ENCODE assay signal across 10 mouse cellular contexts in the genomic region with DNA sequence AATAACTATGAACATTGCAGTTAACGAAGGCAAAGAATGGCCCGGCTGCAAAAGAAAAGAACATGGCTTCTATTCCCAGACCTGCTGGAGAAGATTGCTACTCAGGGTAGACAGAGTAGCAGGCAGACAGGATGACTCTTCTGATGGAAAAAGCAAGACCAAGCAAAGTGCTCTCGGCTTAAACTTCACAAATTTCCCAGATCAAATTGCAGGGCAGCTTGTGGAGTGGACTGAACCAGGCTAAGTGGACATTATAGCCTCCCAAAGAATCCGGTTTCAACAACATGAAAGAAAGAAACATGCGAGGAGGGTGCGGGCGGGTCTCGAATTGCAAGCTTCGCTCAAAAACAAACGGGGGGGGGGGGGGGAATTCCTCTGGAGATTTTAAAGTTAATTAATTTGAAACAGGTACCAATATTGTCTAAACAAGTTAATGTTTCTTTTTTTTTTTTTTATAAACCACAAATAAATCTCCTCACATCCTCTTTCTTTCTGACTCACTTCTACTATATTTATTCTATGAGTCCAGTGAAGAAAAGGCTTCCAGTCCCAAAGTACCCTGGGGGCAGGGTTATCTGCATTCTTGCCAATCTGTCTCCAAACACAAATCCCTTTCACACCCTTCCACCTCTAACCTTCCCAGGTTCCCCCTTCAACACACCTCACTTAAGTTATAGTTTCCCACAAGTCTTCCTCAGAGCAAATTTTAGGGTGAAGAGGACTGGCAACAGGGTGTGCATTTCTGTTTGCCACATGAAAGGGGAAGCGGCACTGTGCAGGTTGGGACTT. TPM values are rescaled to one million over a fixed set of nuclear protein-coding genes. Genes with fewer than 3 reads are reported as not detected.
DNase-seq lines count a peak whose midpoint lies in the region; ATAC-seq lines count a peak whose summit lies in the region.
"Had no signal": no experiment of that assay in that cellular context is flagged by ENCODE, and none has a peak within 500 bp of the region (broad histone marks: within the 10 kb centered on the region; RNA-seq: fewer than 3 reads in every experiment).

No protein-coding gene starts in this region.

- peak overlapping the region; percentile 82 for H3K4me2 ChIP-seq in kidney, embryonic 14.5 days (replicated peaks; ENCODE audit: low read depth, low read length)
- peak overlapping the region; percentile 62 for H3K4me2 ChIP-seq in hindbrain, embryonic 13.5 days
- H3K4me2 ChIP-seq in midbrain, embryonic 16.5 days (ENCODE audit: low read length) = peak overlapping the region; percentile 54

- no peak for ATAC-seq in kidney, embryonic 14.5 days (ENCODE audit: low FRiP score, low TSS enrichment)
- ATAC-seq in hindbrain, embryonic 13.5 days (ENCODE audit: low FRiP score) = no peak
- ATAC-seq in midbrain, embryonic 16.5 days = no peak

- H3K27me3 ChIP-seq in kidney, embryonic 14.5 days (ENCODE audit: control insufficient read depth, insufficient read depth, low read length) = peaks cover 14% of the 10 kb centered on the region; the same call in 1 of the 2 replicates
- 0 out of 2 replicates have a peak, but pooled peaks cover 4% of the 10 kb centered on the region for H3K27me3 ChIP-seq in hindbrain, embryonic 13.5 days
- no peaks in the 10 kb centered on the region for H3K27me3 ChIP-seq in midbrain, embryonic 16.5 days (ENCODE audit: control insufficient read depth, insufficient read depth, low read depth, low read length)

- 0 out of 2 replicates have a peak overlapping the region, but pooled peaks have one; percentile 26 for H3K27ac ChIP-seq in kidney, embryonic 14.5 days (ENCODE audit: low read depth, low read length)
- no peak overlapping the region for H3K27ac ChIP-seq in hindbrain, embryonic 13.5 days
- no peak overlapping the region for H3K27ac ChIP-seq in midbrain, embryonic 16.5 days (ENCODE audit: low read length)

- H3K4me1 ChIP-seq in kidney, embryonic 14.5 days (ENCODE audit: control insufficient read depth, insufficient read depth, low read length) = peaks cover 27% of the 10 kb centered on the region; the same call in 1 of the 2 replicates
- H3K4me1 ChIP-seq in hindbrain, embryonic 13.5 days (replicated peaks) = peaks cover 54% of the 10 kb centered on the region
- H3K4me1 ChIP-seq in midbrain, embryonic 16.5 days (ENCODE audit: control insufficient read depth, insufficient read depth, low read length) = peaks cover 42% of the 10 kb centered on the region

- DNase-seq in kidney, postnatal 14 days = no peak
- peak; percentile 70 for DNase-seq in embryo, embryonic 10 days (ENCODE audit: low spot score)
- DNase-seq in adrenal gland, postnatal 4 days (ENCODE audit: low spot score in 2 of 2) = no peak
- DNase-seq in gastrocnemius, postnatal 25 days = no peak
- no peak for DNase-seq in left cerebral cortex, adult 18-20 months (ENCODE audit: low spot score in 2 of 2)
- DNase-seq: cerebellum, postnatal 36 days; kidney, adult 18-20 months had no signal

- peak overlapping the region; percentile 75; the same call in 1 of the 2 replicates for H3K4me3 ChIP-seq in kidney, embryonic 14.5 days (ENCODE audit: low read length)
- peak overlapping the region; percentile 70 for H3K4me3 ChIP-seq in hindbrain, embryonic 13.5 days
- peak overlapping the region; percentile 9; the same call in 1 of the 2 replicates for H3K4me3 ChIP-seq in midbrain, embryonic 16.5 days (ENCODE audit: low read depth, low read length)

- H3K9ac ChIP-seq in kidney, embryonic 14.5 days (ENCODE audit: low read depth, low read length) = 0 out of 2 replicates have a peak overlapping the region, but pooled peaks have one; percentile 37
- peak overlapping the region; percentile 58; the same call in 1 of the 2 replicates for H3K9ac ChIP-seq in hindbrain, embryonic 13.5 days
- H3K9ac ChIP-seq in midbrain, embryonic 16.5 days (ENCODE audit: low read depth, low read length) = peak overlapping the region; percentile 34; the same call in 1 of the 2 replicates

- H3K36me3 ChIP-seq in kidney, embryonic 14.5 days (ENCODE audit: control insufficient read depth, insufficient read depth, low read length) = no peaks in the 10 kb centered on the region; the same call in 1 of the 2 replicates
- H3K36me3 ChIP-seq in hindbrain, embryonic 13.5 days = peaks cover 7% of the 10 kb centered on the region; the same call in 1 of the 2 replicates
- no peaks in the 10 kb centered on the region for H3K36me3 ChIP-seq in midbrain, embryonic 16.5 days (ENCODE audit: control insufficient read depth, insufficient read depth, low read length)

- no peaks in the 10 kb centered on the region for H3K9me3 ChIP-seq in kidney, embryonic 14.5 days (ENCODE audit: control insufficient read depth, low read length)
- no peaks in the 10 kb centered on the region for H3K9me3 ChIP-seq in hindbrain, embryonic 13.5 days
- H3K9me3 ChIP-seq in midbrain, embryonic 16.5 days (replicated peaks; ENCODE audit: control insufficient read depth, low read length, poor library complexity, severe bottlenecking) = no peaks in the 10 kb centered on the region

- 10% methylated on average over 11 of the region's 11 CpGs for WGBS in kidney, embryonic 14.5 days
- WGBS in hindbrain, embryonic 13.5 days = 23% methylated on average over 11 of the region's 11 CpGs
- 33% methylated on average over 11 of the region's 11 CpGs for WGBS in midbrain, embryonic 16.5 days

RNA-seq across cellular contexts. Expression of gene Arid3b, which starts 1.8 kb away (rescaled TPM):
- 6.5 and 7.2 TPM in 2 replicates for polyA plus RNA-seq in kidney, embryonic 14.5 days (2014; fragmentation: Nextera tagmentation; extraction: Ambion mirVana)
- polyA plus RNA-seq in hindbrain, embryonic 13.5 days (2015; fragmentation: Nextera tagmentation; extraction: Ambion mirVana) = 10.9 and 12.8 TPM in 2 replicates
- 6.6 and 9.1 TPM in 2 replicates for polyA plus RNA-seq in midbrain, embryonic 16.5 days (2015; fragmentation: Nextera tagmentation; extraction: Ambion mirVana)
- total RNA-seq in adrenal gland, postnatal 4 days (2021) = 1 to 10 TPM; 4.1 to 6.3 TPM
- total RNA-seq in gastrocnemius, postnatal 25 days (2021) = 1 to 10 TPM; 2.1 to 2.8 TPM
- total RNA-seq in left cerebral cortex, adult 18-20 months (2021) = 10 to 100 TPM; 12.3 to 13.5 TPM

Comparison
In these comparisons a context has a peak if more than half of its experiments do, and no peak if none do; other contexts are left out.
1. H3K4me3 ChIP-seq: peak in every context shown above with its lines; median percentile 75 in kidney, embryonic 14.5 days; 70 in hindbrain, embryonic 13.5 days; 9 in midbrain, embryonic 16.5 days.